Mouse (Mus musculus) gastrocnemius, postnatal 36 days (tissue): ENCODE measurements around the gene Lrp2. TPM values are rescaled to one million over a fixed set of nuclear protein-coding genes. Genes with fewer than 3 reads are reported as not detected.
"Not testable (repeated sequence)": the region's sequence is repeated elsewhere in the genome, so short reads cannot be mapped to it uniquely, and the experiment has no call there.

Experiments used
- DNase-seq, 2 experiments: peaks; one replicate each; pipeline ENCODE4 v3.0.0; 2022
- intact Hi-C: fragments of 180-260 bp; cut with DNase I; formaldehyde crosslinking; loops from one replicate; pipeline ENCODE4 v1.15.1; 2025
- total RNA-seq, 2 experiments: library from RNA; stranded (reverse); gene quantifications; 2 replicates each; pipeline ENCODE4 v1.2.3; 2021

Lrp2 gene
- total RNA-seq, 2 experiments from 2014 or later, result not detected

DNA sequence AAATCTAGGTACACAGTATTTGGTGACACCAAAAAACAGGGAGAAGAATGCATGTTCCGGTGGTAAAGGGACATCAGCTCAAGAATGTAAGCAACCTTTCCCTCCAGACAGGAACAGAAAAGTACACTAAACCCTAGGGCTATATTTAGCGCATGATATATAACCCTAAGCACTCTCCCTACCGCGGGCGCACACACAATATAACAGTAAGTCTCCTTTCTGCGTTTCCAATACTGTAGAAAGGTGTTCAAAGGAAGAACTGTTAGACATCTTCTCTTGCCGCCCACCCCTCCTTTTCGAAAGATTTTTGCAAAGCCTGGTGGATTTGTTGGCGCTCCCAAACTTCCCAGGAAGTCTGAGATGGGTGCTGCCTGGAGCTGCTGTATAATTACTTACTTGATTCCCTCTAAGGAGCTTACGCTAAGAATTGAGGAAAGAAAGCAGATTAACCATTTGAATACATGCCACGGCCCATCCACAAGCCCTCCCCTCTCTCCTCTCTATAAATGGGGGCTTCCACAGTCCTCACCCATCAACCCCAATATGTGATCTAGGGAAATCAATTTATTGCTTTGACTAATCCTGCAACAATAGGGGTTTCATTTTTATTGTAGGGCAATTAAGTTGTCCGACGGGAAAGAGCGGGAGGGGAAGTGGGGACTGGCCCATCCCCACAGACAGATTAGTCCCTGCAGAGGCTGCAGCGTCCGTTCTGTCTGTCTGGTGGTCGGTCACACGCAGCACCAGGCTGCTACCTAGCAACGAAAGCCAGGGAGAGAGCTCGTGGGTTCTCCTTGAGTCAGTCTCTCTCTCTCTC lies 1.5 kb downstream of the Lrp2 start:
- intact Hi-C loops, result no loop called here
- no peak for DNase-seq

DNA sequence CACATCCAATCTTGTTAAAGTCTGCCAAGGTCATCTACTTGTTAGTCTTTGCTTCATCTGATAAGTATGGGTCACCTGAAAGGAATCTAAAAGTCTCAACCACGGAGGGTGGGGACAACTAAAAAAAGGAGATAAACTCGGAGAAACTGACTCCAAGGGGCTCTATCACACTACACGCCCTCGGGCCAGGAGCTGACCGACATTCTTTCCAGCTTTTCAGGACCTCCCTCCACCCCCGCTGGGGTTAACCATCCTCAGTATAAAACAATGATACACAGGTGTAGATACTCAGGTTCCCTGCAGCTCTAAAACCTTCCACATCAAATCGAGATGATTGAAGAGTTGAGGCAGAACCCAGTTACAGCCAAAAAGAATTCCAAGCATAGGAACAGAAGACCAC lies 3.0 kb downstream of the Lrp2 start:
- intact Hi-C loops, result no loop called here
- DNase-seq, result no peak

DNA sequence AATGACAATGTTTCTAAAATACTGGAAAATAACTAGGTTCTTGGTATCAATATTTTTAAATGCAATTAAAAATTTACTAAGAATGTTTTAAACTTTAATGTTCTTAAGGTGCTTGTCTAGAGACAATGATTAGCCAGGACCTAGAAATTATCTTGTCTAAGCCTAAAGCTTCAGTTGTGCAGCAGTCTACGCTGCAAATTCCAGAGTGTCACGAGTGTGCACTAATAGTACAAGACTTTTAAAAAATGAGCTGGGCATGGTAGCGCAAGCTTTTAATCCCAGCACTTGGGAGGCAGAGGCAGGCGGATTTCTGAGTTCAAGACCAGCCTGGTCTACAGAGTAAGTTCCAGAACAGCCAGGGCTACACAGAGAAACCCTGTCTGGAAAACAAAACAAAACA lies 3.8 kb downstream of the Lrp2 start:
- DNase-seq, intact Hi-C loops: not testable (repeated sequence)

DNA sequence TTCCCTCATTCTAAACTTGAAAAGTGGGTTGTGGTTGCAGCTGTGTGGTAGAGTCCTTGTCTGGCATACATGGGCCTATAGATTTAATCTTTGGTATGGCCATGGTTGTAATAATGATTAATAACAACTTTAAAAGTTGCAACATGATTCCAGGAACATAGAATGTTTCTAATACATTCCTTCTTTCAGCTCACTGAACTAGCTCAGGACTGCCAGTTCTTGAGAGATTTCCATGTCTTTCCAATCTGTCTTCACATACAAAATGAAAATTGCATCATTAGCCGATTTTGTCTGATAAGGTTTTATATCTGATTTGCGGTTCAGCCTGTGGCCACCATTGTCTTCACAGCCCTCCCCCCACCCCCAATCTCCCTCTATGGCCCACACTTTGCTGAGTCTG lies 5.8 kb downstream of the Lrp2 start:
- intact Hi-C loops, result no loop called here
- no peak for DNase-seq

DNA sequence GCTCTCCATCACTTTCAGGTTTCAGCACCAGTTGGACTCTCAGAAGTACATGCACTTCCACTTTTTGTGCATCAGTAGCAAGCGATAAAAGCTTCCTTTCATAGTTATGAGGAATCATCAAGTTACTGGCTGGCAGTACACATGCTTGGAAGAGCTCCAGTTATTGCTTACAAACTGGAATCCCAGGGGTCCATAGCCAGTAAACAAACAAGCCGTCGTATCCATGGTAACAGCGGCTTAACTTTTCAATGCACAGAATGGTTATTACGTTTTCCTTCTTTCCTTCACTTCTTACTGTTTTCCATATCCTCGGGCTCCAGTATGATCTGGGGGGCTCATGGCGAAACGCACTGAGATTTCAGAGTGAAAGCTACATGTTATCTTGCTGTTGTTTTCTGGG lies 7.7 kb downstream of the Lrp2 start:
- DNase-seq, result no peak
- intact Hi-C loops, result no loop called here

DNA sequence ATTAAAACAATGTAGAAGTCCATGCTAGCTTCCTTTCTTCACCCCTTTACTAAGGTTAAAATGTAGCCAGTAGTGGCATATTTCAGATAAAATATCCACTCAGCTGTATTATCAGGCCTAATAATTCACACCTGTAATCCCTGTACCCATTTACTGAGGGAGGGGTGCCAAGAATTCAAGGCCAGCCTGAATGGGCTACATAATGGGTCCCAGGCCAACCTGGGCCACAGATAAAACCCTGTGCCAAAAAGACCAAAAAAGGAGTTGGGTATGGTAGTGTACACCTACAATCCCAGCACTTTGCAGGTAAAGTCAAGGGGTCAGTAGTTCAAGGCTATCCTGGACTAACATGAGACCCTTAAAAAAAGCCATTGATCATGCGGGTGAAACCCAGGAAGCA lies 9.3 kb downstream of the Lrp2 start:
- no peak for DNase-seq
- intact Hi-C loops, result no loop called here

DNA sequence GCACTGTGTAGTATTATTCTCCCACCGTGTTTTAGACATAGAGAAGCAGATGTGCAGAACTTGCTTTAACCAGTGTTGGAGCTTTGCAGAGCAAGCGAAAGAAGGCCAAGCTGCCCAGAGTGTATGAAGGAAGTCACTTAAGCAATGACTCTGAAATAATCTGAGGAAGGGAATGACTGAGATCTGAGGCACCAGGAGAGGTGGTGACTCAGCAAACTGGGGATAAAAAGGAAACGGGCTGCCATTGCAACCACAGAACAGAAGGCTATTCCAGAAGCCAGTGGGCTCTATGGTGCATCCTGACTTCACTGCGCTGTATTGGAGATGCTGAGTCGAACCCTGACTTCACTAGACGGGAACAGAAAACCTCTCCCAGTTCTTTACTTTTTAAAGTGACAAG lies 10.9 kb downstream of the Lrp2 start:
- intact Hi-C loops, result no loop called here
- no peak for DNase-seq

DNA sequence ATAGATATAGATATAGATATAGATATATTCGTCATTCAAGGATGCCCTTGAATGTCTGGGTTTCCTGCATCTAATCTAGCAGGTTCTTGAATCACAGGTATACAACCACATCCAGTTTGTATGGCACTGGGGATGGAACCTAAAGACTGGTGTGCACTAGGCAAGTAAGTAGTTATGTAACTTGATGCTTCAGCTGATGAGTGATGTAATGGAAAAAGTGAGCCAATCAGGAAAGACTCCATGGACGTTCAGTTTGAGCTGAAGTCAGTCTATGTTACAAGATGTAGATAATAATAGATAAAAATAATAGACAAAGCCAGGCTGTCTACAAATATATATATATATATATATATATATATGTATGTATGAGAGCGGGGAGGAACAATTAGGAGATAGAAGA lies 11.6 kb downstream of the Lrp2 start:
- intact Hi-C loops, result no loop called here
- DNase-seq, result no peak

DNA sequence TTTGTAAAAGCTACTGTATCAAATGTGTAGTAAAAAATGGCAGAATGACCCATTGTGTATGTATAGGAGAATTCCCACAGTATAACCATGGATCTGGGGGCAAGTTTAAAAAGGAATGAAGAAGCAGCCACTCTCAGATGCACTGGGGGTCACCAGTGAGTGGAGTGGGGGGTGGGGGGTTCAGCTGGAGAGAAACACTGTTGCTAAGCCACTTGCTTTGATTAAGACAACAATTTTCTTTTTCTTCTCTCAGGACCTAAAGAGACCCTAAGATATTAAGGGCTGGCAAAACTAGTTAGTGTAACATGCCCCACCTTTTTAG lies 12.2 kb downstream of the Lrp2 start:
- DNase-seq, result no peak

DNA sequence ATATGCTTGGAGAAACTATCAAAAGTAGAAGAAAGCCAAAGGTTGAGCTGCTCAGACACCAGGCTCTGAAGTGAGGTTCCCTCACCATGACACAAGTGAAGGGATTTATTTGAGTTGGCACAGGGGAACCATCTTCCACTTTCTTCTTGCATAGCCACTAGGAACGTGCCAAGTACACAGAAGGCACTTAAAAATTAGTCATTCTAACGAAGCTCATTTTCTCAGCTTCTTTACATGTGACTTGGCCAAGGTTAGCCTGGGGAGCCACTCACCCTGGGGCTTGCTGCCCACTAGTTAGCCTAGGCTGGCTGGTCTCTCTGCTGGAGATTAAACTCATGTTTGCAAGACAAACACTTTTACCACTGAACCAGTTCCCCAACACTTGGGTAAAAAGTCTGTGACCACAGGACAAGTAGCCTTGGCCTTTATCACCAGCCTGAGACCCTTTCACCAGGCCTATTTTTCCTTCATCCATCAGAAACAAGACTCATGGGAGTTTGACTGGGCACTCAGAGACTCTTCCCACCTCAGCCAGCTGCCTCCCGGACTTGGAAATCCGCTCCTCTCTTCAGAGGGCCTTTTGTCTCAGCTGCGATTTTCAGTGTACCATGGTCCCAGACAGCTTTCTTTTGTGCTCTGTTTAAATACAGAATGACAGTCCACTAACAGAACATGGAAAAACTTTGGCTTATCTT lies 12.7 kb downstream of the Lrp2 start:
- intact Hi-C loops, result no loop called here
- DNase-seq, result no peak

More for the DNA sequence above, 12.2 kb downstream of the Lrp2 start:
- intact Hi-C loops, result no loop called here

DNA sequence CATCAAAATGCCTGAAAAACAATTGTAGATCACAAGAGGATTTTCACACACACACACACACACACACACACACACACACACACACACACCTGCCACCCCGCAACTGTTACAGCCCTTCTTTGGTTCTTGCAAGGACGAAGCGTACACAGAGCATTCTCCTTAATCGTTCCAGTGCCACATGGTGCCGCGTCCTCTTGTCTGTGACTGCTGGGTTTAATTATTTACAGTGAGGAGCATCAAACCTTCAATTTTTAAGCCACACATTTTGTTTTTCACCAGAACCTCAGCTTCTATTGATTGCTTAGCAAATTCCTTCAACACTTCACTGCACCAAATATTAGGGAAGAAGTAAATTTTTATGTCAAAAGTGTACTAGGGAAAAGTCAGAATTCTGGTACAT lies 15.3 kb downstream of the Lrp2 start:
- intact Hi-C loops, result no loop called here

DNA sequence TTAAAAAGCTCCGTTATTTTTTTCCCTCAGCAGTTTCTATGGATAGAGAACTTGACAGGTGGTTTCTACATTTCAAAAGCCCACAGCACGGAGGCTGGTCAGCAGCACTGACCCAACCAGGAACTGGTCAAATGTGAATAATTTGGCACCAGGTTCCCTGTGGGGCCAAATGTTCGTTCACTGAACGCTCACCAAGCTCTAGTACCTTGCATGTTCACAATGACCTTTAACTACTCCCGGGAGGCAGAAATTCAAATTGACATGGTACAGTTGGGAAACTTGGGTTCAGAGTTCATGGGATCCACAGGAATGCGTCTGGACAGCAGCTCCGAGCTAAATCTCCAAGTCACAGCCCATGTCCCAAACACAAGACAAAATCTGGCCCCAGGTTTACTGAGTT lies 19.6 kb downstream of the Lrp2 start:
- no peak for DNase-seq
- intact Hi-C loops, result no loop called here

More for the DNA sequence above, 15.3 kb downstream of the Lrp2 start:
- no peak for DNase-seq

DNA sequence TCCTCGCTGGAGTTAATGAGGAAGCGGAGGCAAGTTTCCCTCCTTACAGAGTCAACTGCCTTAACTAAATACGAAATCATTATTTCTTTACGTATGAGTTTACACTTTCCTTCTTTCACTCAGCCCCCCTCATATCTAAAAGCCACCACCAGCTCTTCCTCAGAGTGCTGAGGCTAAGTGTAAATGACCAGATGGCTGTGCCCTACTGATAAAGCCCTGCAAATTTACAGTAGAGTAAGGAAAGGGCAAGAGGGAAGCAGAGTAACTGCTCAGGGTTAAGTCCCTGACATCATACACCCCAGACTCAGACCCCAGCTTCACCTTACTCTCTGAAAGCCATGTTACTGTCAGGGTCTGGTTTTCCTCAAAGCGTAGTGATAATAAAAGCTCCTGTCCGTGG lies 22.4 kb downstream of the Lrp2 start:
- intact Hi-C loops, result no loop called here
- DNase-seq, result no peak

DNA sequence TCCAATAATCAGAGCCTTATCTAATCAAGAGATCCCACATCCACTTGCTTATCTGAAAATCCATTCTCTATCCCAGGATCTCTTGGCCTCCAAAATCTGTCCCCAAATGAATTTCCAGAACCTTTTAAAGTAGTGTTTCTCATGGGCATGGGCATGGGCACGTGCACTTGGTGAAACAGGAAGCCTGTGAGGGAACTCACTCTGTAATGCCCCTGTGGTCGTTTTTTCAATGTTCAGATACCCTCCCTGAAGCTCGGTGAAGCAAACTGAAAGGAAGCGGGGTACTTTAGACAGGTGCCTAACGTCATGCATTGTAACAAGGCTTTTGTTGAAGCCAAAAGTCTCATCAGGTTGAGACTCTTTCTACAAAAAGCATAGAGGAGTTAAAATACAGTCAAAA lies 23.1 kb downstream of the Lrp2 start:
- no peak for DNase-seq
- intact Hi-C loops, result no loop called here

DNA sequence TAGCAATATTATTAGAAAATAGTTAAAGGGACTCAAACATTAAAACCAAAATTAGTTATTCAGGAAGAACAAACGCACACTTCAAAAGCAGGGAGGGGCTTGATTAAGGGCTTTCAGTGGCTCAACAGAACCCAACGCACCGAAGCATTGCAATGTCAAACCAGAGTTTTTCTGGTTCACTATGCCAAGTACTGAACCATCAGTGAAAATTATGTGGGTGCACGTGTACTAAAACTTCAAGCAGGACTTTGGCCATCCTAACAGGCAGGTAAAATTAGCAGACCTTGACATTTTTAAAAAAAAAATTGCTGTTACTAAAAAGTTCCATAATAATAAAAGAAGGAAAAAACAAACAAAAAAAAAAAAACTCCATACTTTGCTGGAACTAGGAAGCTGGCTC lies 25.6 kb downstream of the Lrp2 start:
- no peak for DNase-seq

DNA sequence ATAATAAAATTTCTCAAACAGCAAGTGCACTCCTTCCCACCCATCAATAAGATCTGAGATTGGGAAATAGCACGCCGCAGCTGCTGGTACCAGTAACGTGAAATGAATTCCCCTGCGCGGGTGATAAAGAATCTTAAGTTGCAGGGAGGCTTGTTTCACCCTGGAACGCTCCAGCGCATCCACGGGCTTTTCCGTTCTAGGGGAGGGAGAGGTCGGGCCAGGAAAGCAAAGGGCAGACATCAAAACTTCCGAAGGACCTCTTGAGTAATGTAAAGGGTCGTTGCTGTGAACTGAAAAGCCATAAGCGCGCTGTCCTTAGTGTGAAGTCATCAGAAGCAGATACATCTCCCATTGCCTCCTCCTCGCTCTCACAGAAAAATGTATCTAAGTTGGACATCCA lies 26.5 kb downstream of the Lrp2 start:
- no peak for DNase-seq
- intact Hi-C loops, result no loop called here

More for the DNA sequence above, 25.6 kb downstream of the Lrp2 start:
- intact Hi-C loops, result no loop called here

DNA sequence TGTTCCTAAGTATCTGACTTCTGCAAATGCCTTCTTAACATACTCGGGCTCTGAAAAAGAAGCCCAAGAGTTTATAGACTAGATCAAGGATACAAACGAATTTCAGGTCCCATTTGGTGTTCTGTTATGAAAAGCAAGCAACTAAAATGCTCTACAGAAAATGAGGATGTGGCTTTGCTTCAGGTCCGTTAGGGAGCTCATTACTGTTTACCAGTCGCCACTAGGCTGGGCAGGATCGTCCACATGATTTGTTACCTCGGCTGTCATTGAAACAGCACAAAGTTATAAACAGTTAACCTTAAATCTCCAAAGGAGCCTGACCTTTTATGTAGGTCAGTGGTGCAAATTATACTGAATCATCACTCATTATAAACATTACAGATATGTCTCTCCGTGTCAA lies 29.2 kb downstream of the Lrp2 start:
- DNase-seq, result no peak
- intact Hi-C loops, result no loop called here

DNA sequence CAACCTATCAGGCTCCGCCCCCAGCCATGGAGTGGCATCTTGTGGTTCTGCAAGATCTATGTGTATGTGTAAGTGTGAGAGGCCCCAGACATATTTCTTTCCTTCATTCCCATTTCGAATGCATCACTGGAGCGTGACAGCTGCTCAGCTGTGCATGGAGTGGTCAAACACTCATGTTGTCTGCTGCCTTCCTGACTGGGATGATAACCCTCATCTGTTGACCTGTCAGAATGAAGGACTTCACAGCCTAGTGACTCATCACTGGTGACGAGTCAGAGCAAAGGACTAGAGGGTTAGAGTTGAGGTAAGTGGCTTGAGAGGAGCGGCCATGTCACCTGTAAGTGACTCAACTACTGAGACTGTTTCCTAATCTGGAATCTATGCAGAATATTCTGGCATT lies 34.2 kb downstream of the Lrp2 start:
- intact Hi-C loops, result no loop called here

DNA sequence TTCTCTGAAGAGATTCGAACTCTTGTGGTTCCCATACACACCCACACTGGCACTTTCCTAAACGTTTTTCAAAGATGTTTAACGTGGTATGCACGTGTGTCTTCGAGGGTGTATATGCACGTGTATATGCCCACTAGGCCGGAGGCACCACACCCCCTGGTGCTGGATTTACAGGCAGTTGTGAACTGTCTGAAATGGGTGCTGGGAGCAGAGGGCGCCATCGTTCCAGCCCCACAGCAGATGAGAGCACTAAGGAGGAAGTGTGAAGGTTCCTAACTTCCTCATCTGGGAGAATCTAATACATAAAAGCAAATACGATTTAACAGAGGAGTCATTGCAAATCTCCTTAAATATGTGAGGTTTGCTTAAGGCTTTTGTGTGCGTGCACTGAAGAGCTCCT lies 39.0 kb downstream of the Lrp2 start:
- intact Hi-C loops, result no loop called here
- DNase-seq, result no peak

More for the DNA sequence above, 34.2 kb downstream of the Lrp2 start:
- no peak for DNase-seq

DNA sequence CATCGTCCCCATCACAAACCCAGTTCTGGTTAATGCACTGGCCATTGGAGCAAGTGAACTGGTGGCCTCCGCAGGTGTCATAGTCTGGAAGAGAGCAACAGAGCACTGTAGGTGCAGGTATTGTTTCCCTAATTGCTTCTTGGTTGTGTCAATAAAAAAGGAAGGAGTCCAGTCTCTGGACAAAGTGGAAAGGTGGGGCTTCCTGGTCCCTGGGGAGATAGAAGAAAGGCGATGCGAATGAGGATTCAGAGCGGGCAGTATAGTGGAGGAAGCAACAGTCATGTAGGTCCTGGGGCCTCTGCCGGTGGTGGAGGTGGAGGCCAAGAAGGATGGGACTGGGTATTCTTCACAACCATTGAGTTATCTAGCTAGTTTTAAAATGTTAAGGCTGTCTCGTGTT lies 49.8 kb downstream of the Lrp2 start:
- DNase-seq, result no peak
- intact Hi-C loops, result no loop called here

DNA sequence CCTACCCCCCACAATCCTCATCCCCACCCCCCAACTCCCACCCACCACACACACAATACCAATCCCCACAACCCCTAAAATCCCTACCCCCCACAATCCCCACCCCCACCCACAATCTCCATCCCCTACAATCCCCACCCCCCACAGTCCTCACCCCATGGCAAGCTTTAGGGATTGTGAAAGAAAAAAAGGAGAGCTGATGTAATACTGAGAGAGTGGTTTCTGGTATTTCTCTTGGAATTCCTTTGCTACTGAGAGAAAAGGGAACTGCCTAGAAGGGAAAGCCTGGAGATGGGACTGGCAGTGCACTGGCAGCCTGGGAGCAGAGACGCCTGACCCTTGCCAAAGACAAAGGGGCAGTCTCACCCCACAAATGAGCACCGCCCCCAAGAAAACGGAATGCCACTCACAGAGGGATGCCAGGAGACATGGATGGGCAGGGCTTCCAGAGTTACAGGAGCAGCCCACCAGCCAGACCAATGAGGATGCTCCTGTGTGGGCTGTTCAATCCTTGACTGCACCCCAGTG lies 54.3 kb downstream of the Lrp2 start:
- intact Hi-C loops, result no loop called here
- no peak for DNase-seq
